Mouse (Mus musculus) lung, postnatal 0 days (tissue): ENCODE results near the gene Car5a. TPM values are rescaled to one million over a fixed set of nuclear protein-coding genes. Genes with fewer than 3 reads are reported as not detected.

Experiments
- ATAC-seq: fragments of 200-750 bp; cut with Nextera tagmentation; 2 replicates; pipeline ENCODE4 v1.8.0; 2017; ENCODE audit warnings: moderate library complexity
- DNase-seq: peaks from one replicate; pipeline ENCODE4 v3.0.0-alpha.2; 2016; ENCODE audit warnings: low spot score
- H3K27ac ChIP-seq: fragments of 300-500 bp; sonication (generic); 2 replicates; pipeline ENCODE4 v1.5.1; 2014; ENCODE audit warnings: antibody characterized with exemption, mild to moderate bottlenecking, low read length, mixed read lengths
- H3K27me3 ChIP-seq: fragments of 300-500 bp; sonication (generic); replicated peaks from 2 replicates; pipeline ENCODE4 v1.6.1; 2014; ENCODE audit warnings: low read length, mixed read lengths; ENCODE audit not compliant: insufficient read depth
- H3K36me3 ChIP-seq: fragments of 300-500 bp; sonication (generic); 2 replicates; pipeline ENCODE4 v1.6.1; 2014; ENCODE audit warnings: low read length, mixed read lengths; ENCODE audit not compliant: insufficient read depth
- H3K4me1 ChIP-seq: fragments of 300-500 bp; sonication (generic); 2 replicates; pipeline ENCODE4 v1.6.1; 2014; ENCODE audit warnings: antibody characterized with exemption, low read depth, low read length, mixed read lengths; ENCODE audit not compliant: insufficient read depth
- H3K4me2 ChIP-seq: fragments of 300-500 bp; sonication (generic); replicated peaks from 2 replicates; pipeline ENCODE4 v1.6.1; 2014; ENCODE audit warnings: low read depth, mild to moderate bottlenecking, low read length, moderate library complexity, mixed read lengths
- H3K4me3 ChIP-seq: fragments of 300-500 bp; sonication (generic); 2 replicates; pipeline ENCODE4 v1.5.1; 2014; ENCODE audit warnings: low read depth, low read length
- H3K9ac ChIP-seq: fragments of 300-500 bp; sonication (generic); replicated peaks from 2 replicates; pipeline ENCODE4 v1.6.1; 2014; ENCODE audit warnings: low read depth, mild to moderate bottlenecking
- H3K9me3 ChIP-seq: fragments of 300-500 bp; sonication (generic); 2 replicates; pipeline ENCODE4 v1.6.1; 2016; ENCODE audit warnings: low read length, mixed read lengths
- CTCF ChIP-seq: IDR thresholded peaks from 2 replicates; pipeline ENCODE4 v1.5.1; 2016; ENCODE audit warnings: antibody characterized with exemption, mild to moderate bottlenecking
- EP300 ChIP-seq: IDR thresholded peaks from 2 replicates; pipeline ENCODE4 v1.6.1; 2016; ENCODE audit warnings: antibody characterized with exemption, mild to moderate bottlenecking, control low read depth
- WGBS: fragments of 180-500 bp; shearing (Covaris S2); extraction: QIAGEN DNeasy Blood & Tissue Kit; methylation state at CpG from one replicate; pipeline ENCODE4 v1.1.7; 2014; 5-methylcytosine and 5-hydroxymethylcytosine counted together
- polyA plus RNA-seq: library from polyadenylated mRNA; unstranded; fragments of >200 nt; fragmentation: Nextera tagmentation; extraction: Ambion mirVana; gene quantifications from 2 replicates; pipeline ENCODE4 v1.2.1, GENCODE M21; 2015

Gene Car5a
- polyA plus RNA-seq, 1 experiment from 2014 or later = 0.61 TPM

DNA sequence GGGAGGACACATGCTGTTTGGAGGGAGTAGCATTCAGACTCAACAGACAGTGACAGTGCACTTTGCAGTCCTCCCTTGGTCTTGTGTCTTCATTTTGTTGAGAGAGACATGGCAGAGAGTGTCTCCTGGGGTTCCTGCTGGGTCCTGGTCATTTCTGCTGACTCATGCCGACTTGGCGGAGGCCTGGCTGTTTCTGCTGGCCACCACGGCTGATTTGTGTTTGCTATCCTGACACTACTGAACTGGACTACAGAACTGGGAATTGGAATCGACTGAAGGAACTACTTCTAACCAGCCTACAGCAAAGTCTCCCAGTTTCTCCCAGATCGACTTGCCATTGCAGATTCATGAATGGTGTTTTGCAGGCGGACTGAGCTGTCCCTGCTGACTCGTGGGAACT, 6.0 kb downstream of the Car5a start:
- H3K4me3 ChIP-seq = no peak overlapping the region
- DNase-seq (no peak), ATAC-seq (no peak)
- no peak for TF ChIP-seq EP300
- no peak for TF ChIP-seq CTCF
- H3K27me3 ChIP-seq = no peaks in the 10 kb centered on the region
- H3K4me1 ChIP-seq = no peaks in the 10 kb centered on the region
- WGBS = 73% methylated on average over 7 of the region's 7 CpGs
- H3K9me3 ChIP-seq = no peaks in the 10 kb centered on the region
- H3K36me3 ChIP-seq = no peaks in the 10 kb centered on the region
- no peak overlapping the region for H3K27ac ChIP-seq
- no peak overlapping the region for H3K4me2 ChIP-seq
- H3K9ac ChIP-seq = no peak overlapping the region

- Histone ChIP-seq H3K4me1 (no peaks in the 10 kb centered on the region), H3K9me3 (no peaks in the 10 kb centered on the region), H3K4me2 (no peak overlapping the region), H3K4me3 (no peak overlapping the region), H3K36me3 (no peaks in the 10 kb centered on the region), H3K27me3 (no peaks in the 10 kb centered on the region), H3K9ac (no peak overlapping the region), H3K27ac (no peak overlapping the region)
- WGBS = 45% methylated on average over 14 of the region's 14 CpGs
- DNase-seq (no peak), ATAC-seq (no peak)
- no peak for TF ChIP-seq CTCF
Measured at GRCm38 (mm10) chr8:121936391-121936790, 8.3 kb downstream of the Car5a start.

GRCm38 (mm10) chr8:121935341-121936294, 9.1 kb downstream of the Car5a start:
- TF ChIP-seq CTCF (peak; percentile 63), EP300 (no peak)
- peak; percentile 40 for DNase-seq
- no peaks in the 10 kb centered on the region for H3K9me3 ChIP-seq
- no peak overlapping the region for H3K4me3 ChIP-seq
- H3K36me3 ChIP-seq = no peaks in the 10 kb centered on the region
- 46% methylated on average over 12 of the region's 12 CpGs for WGBS
- ATAC-seq = no peak
- no peak overlapping the region for H3K27ac ChIP-seq
- no peak overlapping the region for H3K9ac ChIP-seq
- no peak overlapping the region for H3K4me2 ChIP-seq
- no peaks in the 10 kb centered on the region for H3K4me1 ChIP-seq
- H3K27me3 ChIP-seq = no peaks in the 10 kb centered on the region

GRCm38 (mm10) chr8:121934923-121935322, 9.8 kb downstream of the Car5a start:
- Histone ChIP-seq H3K36me3 (no peaks in the 10 kb centered on the region), H3K4me1 (no peaks in the 10 kb centered on the region), H3K9ac (no peak overlapping the region), H3K27me3 (no peaks in the 10 kb centered on the region), H3K4me3 (no peak overlapping the region), H3K27ac (no peak overlapping the region), H3K4me2 (no peak overlapping the region), H3K9me3 (no peaks in the 10 kb centered on the region)
- ATAC-seq (no peak), DNase-seq (no peak)
- TF ChIP-seq EP300 (no peak), CTCF (no peak)

DNA sequence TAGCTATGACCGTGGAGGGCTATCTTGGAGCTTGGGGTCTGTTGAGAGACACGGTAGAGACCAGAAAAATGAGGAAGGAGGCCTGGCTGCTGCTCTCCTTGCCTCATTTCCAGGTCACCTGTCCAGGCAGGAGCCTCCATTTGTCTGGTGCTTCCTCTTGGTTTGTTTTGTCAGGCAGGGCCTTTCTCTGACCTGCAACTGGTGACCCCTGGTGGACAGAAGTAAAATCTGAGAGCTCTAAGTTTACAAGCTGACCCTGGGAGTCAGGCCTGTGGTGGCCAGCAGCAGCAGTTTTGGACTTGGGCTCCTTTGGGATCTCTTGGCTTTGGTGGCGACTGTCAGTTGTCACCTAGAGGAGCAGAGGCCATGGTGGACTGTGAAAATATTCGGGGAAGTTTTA, 10.2 kb downstream of the Car5a start:
- H3K27me3 ChIP-seq = no peaks in the 10 kb centered on the region
- no peak overlapping the region for H3K4me2 ChIP-seq
- H3K27ac ChIP-seq = no peak overlapping the region
- no peaks in the 10 kb centered on the region for H3K4me1 ChIP-seq
- no peak overlapping the region for H3K4me3 ChIP-seq
- H3K9me3 ChIP-seq = no peaks in the 10 kb centered on the region
- WGBS = 31% methylated on average over 4 of the region's 4 CpGs
- no peak overlapping the region for H3K9ac ChIP-seq
- TF ChIP-seq CTCF (peak; percentile 73), EP300 (no peak)
- H3K36me3 ChIP-seq = no peaks in the 10 kb centered on the region
- DNase-seq (peak; percentile 81), ATAC-seq (peak; percentile 40; the same call in 1 of the 2 replicates)

DNA sequence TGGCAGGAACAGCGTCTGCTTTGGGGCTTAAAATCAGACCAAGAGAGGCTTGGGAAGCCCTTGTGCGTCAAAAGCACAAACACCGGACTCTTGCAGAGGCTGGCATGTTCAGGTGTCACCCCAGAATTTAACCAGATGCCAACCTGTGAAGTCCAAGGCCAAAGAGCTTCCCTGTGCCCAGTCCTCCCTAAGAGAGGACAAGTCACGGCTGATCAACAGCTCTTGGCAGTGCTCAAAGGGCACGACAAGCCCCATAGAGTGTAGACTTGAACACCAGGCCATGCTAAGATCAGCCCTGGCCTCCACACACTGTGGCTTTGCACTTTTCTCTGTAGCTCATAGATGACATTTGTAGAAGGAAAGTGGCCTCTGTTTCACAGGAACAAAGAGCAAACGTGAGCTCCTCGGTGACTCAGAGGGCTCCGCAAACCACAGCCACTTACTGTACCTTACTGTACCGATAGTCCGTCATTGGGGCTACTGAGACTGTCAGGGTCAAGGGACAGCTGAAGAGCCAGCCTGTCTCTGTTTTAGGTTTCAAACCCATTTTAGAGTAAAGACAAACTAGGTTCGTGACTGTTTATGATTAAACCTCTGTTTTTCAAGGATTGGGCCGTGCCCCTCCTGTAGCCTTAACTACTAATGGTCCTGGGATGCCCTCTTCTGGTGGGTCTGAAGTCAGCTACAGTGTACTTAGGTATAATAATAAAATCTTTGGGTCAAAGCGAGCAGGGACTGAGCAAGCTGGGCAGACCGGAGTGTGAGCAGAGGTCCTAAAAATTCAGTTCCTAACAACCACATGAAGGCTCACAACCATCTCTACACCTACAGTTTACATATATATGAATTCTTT, 11.8 kb downstream of the Car5a start:
- Histone ChIP-seq H3K27ac (no peak overlapping the region), H3K9me3 (no peaks in the 10 kb centered on the region), H3K36me3 (no peaks in the 10 kb centered on the region), H3K4me2 (no peak overlapping the region), H3K27me3 (no peaks in the 10 kb centered on the region), H3K4me3 (no peak overlapping the region), H3K9ac (no peak overlapping the region), H3K4me1 (no peaks in the 10 kb centered on the region)
- TF ChIP-seq EP300 (no peak), CTCF (peak; percentile 33)
- 78% methylated on average over 14 of the region's 14 CpGs for WGBS
- DNase-seq = no peak
- ATAC-seq = no peak
